Mouse (Mus musculus) limb, embryonic 10.5 days (tissue): ENCODE measurements at regions not wholly inside any gene's neighbourhood (a gene's known extent, or its start where the extent isn't known, plus 50 kb on each side); places are given as distances from the start of the nearest gene placed in this dataset.

Experiments
- DNase-seq: peaks from one replicate; pipeline ENCODE4 v3.0.0-alpha.2; 2017; ENCODE audit warnings: low spot score
- H3K27ac ChIP-seq: fragments of 300-500 bp; sonication (generic); 2 replicates; pipeline ENCODE4 v1.5.1; 2016; ENCODE audit warnings: mild to moderate bottlenecking
- H3K27me3 ChIP-seq: fragments of 300-500 bp; sonication (generic); 2 replicates; pipeline ENCODE4 v1.6.1; 2016; ENCODE audit warnings: low read depth, mild to moderate bottlenecking; ENCODE audit not compliant: poor library complexity, severe bottlenecking
- H3K36me3 ChIP-seq: fragments of 300-500 bp; sonication (generic); 2 replicates; pipeline ENCODE4 v1.6.1; 2016; ENCODE audit warnings: mild to moderate bottlenecking, moderate library complexity
- H3K4me1 ChIP-seq: fragments of 300-500 bp; sonication (generic); 2 replicates; pipeline ENCODE4 v1.6.1; 2016
- H3K4me3 ChIP-seq: fragments of 300-500 bp; sonication (generic); 2 replicates; pipeline ENCODE4 v1.5.1; 2016; ENCODE audit warnings: mild to moderate bottlenecking, moderate library complexity
- H3K9me3 ChIP-seq: fragments of 300-500 bp; sonication (generic); replicated peaks from 2 replicates; pipeline ENCODE4 v1.6.1; 2016; ENCODE audit warnings: mild to moderate bottlenecking
- WGBS: fragments of 180-500 bp; shearing (Covaris S2); methylation state at CpG from one replicate; pipeline ENCODE4 v1.1.7; 2016; 5-methylcytosine and 5-hydroxymethylcytosine counted together

DNA sequence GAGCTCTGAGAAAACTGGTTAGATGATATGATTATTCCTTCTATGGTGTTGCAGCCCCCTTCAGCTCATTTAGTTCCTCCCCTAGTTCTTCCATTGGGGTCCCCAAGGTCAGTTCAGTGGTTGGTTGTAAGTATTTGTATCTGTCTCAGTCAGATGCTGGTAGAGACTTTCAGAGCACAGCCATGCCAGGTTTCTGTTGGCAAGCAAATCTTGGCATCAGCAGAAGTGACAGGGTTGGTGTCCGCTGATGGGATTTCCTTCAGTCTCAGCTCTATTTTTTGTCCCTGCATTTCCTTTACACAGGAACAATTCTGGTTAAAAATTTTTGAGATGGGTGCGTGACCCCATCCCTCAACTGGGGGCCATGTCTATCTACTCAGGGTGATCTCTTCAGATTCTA, 55.3 kb upstream of the Spaca1 start:
- Histone ChIP-seq H3K27me3 (no peaks in the 10 kb centered on the region), H3K36me3 (no peaks in the 10 kb centered on the region), H3K4me1 (no peaks in the 10 kb centered on the region), H3K27ac (no peak overlapping the region), H3K9me3 (peaks cover 2% of the 10 kb centered on the region; the same call in 1 of the 2 replicates), H3K4me3 (no peak overlapping the region)
- 97% methylated on average over 2 of the region's 2 CpGs for WGBS
- no peak for DNase-seq

GRCm38 (mm10) chr4:34114323-34114722, 64.3 kb upstream of the Spaca1 start:
- 20% methylated on average over 6 of the region's 6 CpGs for WGBS
- Histone ChIP-seq H3K36me3 (no peaks in the 10 kb centered on the region), H3K27ac (no peak overlapping the region), H3K9me3 (no peaks in the 10 kb centered on the region), H3K4me1 (no peaks in the 10 kb centered on the region), H3K27me3 (no peaks in the 10 kb centered on the region), H3K4me3 (no peak overlapping the region)
- no peak for DNase-seq

- no peaks in the 10 kb centered on the region for H3K4me1 ChIP-seq
- H3K9me3 ChIP-seq = no peaks in the 10 kb centered on the region
- H3K27ac ChIP-seq = no peak overlapping the region
- H3K27me3 ChIP-seq = no peaks in the 10 kb centered on the region
- H3K4me3 ChIP-seq = no peak overlapping the region
- no peak for DNase-seq
- H3K36me3 ChIP-seq = no peaks in the 10 kb centered on the region
- WGBS = 68% methylated on average over 1 of the region's 1 CpGs
These were observed 67.1 kb upstream of the Spaca1 start for GRCm38 (mm10) chr4:34117086-34117485.

DNA sequence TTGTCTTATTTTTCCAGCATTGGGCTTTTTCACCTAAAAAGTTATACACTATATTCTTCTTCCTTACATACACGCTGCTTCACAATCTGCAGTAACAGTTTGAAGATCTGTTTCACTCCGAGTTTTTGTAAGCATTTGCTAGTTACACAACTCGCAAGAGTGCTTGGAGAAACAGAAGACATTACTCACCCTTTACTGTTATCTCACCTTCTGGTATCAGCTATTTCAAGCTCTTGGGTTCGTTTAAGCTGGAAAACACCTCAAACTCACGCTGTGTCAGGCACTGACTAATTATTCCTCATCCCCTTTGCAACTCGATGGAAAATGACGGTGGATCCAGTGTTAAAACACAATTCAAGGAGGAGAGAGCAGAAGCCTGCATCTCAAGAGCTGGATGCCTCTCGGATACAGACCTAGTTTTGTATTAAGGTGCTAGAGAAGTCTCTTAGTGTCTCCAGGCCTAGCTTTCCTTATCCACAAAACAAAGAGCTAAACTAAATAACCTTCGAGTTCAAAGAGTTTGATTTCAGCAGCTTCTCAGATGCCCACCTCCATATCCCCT, 73.0 kb upstream of the Spaca1 start:
- Histone ChIP-seq H3K4me1 (no peaks in the 10 kb centered on the region), H3K27me3 (no peaks in the 10 kb centered on the region), H3K9me3 (no peaks in the 10 kb centered on the region), H3K4me3 (no peak overlapping the region), H3K27ac (no peak overlapping the region), H3K36me3 (no peaks in the 10 kb centered on the region)
- 77% methylated on average over 9 of the region's 9 CpGs for WGBS
- DNase-seq = no peak

DNA sequence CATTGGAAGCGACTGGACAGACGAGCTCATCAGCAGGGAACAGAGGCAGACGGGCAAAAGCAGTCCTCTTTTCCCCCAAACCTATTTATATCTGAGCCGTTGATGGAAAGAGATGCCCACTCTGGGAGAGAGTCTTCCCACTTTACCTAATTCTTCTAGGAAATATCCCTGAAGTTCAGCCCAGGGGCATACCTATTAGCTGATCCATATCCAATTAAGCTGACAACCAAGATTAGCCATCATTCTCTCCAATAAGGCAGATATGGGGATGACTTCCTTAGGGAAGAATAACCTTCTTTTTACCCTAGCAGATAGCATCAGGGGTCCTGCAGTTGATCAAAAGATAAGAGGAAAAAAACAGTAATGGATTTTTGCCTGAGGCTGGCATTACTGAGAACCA, 78.2 kb upstream of the Spaca1 start:
- no peak for DNase-seq
- no peak overlapping the region for H3K4me3 ChIP-seq
- WGBS = 61% methylated on average over 4 of the region's 4 CpGs
- H3K27ac ChIP-seq = no peak overlapping the region
- H3K9me3 ChIP-seq = no peaks in the 10 kb centered on the region
- no peaks in the 10 kb centered on the region for H3K36me3 ChIP-seq
- H3K27me3 ChIP-seq = no peaks in the 10 kb centered on the region
- no peaks in the 10 kb centered on the region for H3K4me1 ChIP-seq

DNA sequence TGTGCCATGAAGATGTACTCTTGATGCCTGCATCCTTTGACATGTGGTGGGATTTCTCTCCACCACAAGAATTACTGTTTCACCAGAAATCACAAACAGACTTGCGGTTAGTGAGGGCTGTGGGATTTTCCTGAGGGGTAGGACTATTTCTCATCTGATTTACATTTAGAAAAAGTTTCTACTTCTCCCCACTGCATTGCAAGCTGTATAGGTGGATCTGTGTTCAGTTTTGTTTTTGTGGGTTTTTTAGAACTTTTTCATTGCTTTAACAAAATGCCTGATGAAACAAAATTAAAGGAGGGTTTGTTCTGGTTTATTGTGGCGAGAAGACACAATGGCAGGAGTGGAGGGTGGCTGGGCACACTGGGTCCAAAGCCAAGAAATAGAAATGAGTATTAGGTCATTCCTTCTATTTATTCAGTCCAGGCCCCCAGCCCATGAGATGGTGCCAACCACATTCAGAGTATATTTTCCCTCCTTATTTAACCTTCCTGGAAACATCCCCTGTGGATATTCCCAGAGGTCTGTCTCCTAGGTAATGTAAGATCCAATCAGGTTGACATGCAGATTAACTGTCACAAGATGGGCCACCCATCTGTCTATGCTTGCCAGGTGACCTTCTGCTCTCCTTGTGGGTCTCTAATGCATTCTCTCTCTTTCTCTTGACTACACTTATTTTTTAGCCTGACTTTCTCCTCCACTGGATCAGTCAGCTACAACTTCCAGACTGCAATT, 96.3 kb upstream of the Spaca1 start:
- Histone ChIP-seq H3K36me3 (no peaks in the 10 kb centered on the region), H3K4me3 (no peak overlapping the region), H3K27me3 (no peaks in the 10 kb centered on the region), H3K27ac (no peak overlapping the region), H3K9me3 (no peaks in the 10 kb centered on the region), H3K4me1 (no peaks in the 10 kb centered on the region)
- WGBS = 90% methylated on average over 2 of the region's 2 CpGs
- DNase-seq = no peak

- 84% methylated on average over 5 of the region's 5 CpGs for WGBS
- DNase-seq = no peak
- no peaks in the 10 kb centered on the region for H3K27me3 ChIP-seq
- no peaks in the 10 kb centered on the region for H3K9me3 ChIP-seq
- H3K4me1 ChIP-seq = no peaks in the 10 kb centered on the region
- H3K4me3 ChIP-seq = no peak overlapping the region
- H3K27ac ChIP-seq = no peak overlapping the region
- no peaks in the 10 kb centered on the region for H3K36me3 ChIP-seq
These were observed 99.2 kb upstream of the Spaca1 start for GRCm38 (mm10) chr4:34148956-34149739.

DNA sequence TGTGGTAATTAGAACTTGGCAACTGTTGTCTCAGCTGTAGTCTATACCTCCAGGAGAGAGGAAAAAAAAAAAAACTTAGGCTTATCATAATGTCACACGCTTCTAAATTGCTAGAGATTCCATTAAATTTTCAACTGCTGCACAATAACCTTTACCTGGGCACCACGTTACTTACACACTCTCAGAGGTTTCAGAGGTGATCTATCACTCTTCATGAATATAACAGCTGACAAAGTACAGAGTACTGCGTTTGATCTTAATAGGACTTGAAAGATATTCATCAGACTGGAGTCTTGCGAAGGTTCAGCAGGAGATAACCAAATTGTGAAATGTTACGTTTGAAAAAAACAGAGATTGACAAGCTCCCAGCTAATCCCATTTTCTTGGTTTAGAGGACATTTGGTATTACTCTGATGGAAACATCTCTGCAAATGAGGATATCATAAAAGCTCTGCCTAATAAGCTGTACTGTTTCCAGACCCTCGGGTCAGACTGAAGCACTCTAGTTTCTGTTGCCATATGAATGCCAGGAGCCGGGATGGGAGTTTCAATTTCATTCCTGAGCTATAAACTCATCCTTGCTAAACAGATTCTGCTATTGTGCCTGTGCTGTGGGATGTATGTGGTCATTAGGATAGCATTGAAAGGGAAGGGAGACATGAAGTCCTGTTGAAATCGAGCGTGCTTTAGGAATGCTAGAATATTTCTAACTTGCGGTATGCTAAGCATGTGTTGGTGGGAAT, 101.8 kb upstream of the Spaca1 start:
- H3K27me3 ChIP-seq = no peaks in the 10 kb centered on the region
- no peak for DNase-seq
- H3K4me3 ChIP-seq = no peak overlapping the region
- H3K27ac ChIP-seq = no peak overlapping the region
- no peaks in the 10 kb centered on the region for H3K4me1 ChIP-seq
- H3K9me3 ChIP-seq = no peaks in the 10 kb centered on the region
- WGBS = 75% methylated on average over 10 of the region's 10 CpGs
- no peaks in the 10 kb centered on the region for H3K36me3 ChIP-seq

DNA sequence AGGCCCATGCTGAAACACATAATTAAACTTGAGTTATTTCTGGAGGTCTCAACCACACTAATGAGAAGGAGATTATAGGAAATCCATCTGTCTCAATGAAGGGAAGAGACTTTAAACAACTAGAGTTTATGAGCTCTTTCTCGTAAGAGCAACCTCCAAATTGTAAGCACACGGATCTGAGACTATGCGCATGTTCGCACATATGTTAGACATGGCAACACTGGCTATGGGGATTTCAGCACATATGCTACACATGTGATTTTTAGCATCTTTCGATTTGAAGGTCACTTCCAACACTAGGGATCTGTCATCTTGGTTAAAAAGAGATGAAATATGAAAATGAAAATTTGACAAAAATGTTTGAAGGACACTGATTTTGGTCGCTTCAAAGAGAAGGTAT, 105.5 kb upstream of the Spaca1 start:
- DNase-seq = no peak
- no peaks in the 10 kb centered on the region for H3K9me3 ChIP-seq
- H3K4me1 ChIP-seq = no peaks in the 10 kb centered on the region
- no peak overlapping the region for H3K4me3 ChIP-seq
- 85% methylated on average over 6 of the region's 6 CpGs for WGBS
- H3K36me3 ChIP-seq = no peaks in the 10 kb centered on the region
- H3K27me3 ChIP-seq = no peaks in the 10 kb centered on the region
- no peak overlapping the region for H3K27ac ChIP-seq

DNA sequence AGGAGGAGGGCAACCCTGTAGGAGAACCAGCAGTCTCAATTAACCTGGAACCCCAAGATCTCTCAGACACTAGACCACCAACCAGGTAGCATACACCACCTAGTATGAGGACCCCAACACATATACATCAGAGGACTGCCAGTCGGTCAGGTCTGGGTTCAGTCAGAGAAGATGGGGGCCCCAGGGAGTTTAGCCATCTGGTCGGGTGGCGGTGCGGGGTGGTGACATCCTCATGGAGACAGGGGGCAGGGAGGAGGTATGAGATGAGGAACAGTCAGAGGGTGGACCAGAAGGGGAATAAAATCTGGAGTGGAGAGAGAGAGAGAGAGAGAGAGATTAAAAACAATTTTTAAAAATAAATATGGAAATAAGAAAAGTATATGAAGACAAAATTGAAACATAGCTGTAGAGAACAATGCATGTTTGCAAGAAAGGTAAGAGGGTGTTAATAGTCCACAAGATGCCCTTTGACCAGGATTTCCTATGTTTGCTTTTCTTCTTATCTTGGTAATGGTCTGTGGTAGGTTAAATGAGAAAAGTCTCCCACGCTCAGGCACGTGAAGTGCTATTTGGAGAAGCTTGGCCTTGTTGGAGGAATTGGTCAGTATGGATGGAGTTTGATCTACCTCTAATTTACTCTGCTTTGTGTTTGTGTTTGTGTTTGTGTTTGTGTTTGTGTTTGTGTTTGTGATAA, 108.0 kb upstream of the Spaca1 start:
- Histone ChIP-seq H3K9me3 (no peaks in the 10 kb centered on the region), H3K4me3 (no peak overlapping the region), H3K36me3 (no peaks in the 10 kb centered on the region), H3K4me1 (no peaks in the 10 kb centered on the region), H3K27me3 (no peaks in the 10 kb centered on the region), H3K27ac (no peak overlapping the region)
- DNase-seq = no peak
- WGBS = 89% methylated on average over 6 of the region's 6 CpGs

DNA sequence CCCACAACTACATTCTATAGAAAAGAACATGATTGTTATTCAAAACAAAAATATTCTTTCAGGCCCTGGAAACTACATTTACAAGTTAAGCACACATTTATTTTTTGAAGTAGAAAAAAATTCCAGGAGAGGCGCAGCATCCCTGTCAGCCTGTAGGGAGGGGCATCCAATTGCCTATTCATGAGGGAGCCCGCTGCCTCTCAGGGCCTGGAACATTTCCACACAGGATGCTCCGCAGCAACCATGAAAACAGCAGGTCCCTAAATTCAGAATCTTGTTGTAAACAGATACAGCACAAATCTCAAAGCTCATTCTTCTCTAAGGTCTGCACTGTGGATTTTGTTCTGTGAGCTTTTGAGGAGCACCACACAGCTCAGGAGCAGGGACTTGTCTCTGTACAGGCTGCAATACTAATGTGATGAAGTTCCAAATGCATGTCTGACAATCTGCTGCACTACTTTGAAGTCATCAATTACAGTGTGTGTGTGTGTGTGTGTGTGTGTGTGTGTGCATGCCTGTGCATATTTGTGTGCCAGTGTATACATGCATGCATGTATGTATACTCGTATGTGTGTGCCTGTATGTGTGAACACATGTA, 121.4 kb upstream of the Spaca1 start:
- no peaks in the 10 kb centered on the region for H3K9me3 ChIP-seq
- no peaks in the 10 kb centered on the region for H3K27me3 ChIP-seq
- H3K4me3 ChIP-seq = no peak overlapping the region
- peaks cover 6% of the 10 kb centered on the region for H3K4me1 ChIP-seq
- DNase-seq = no peak
- WGBS = 87% methylated on average over 4 of the region's 4 CpGs
- H3K27ac ChIP-seq = no peak overlapping the region
- H3K36me3 ChIP-seq = no peaks in the 10 kb centered on the region

GRCm38 (mm10) chr4:34172000-34172399, 122.0 kb upstream of the Spaca1 start:
- H3K27ac ChIP-seq = no peak overlapping the region
- no peak overlapping the region for H3K4me3 ChIP-seq
- no peaks in the 10 kb centered on the region for H3K36me3 ChIP-seq
- H3K9me3 ChIP-seq = no peaks in the 10 kb centered on the region
- WGBS = 85% methylated on average over 3 of the region's 3 CpGs
- H3K27me3 ChIP-seq = no peaks in the 10 kb centered on the region
- peaks cover 6% of the 10 kb centered on the region for H3K4me1 ChIP-seq
- DNase-seq = no peak
